Mouse (Mus musculus): ENCODE data around the gene Hist1h2bb. TPM values are rescaled to one million over a fixed set of nuclear protein-coding genes. Genes with fewer than 3 reads are reported as not detected.
A peak's percentile ranks its signal among the peaks of the same experiment; 100 is the strongest.
"Not testable (repeated sequence)": the region's sequence is repeated elsewhere in the genome, so short reads cannot be mapped to it uniquely, and the experiment has no call there.

The Hist1h2bb gene
- polyA plus RNA-seq, 1 experiment = 7.4 TPM

- no peak for TF ChIP-seq GATA1 (IDR thresholded peaks at IDR 0.05; ENCODE audit: borderline replicate concordance, low read length)
- TF ChIP-seq FLI1 (IDR thresholded peaks at IDR 0.05; ENCODE audit: low read length) = no peak
- Histone ChIP-seq H3K4me1 (peaks cover 66% of the 10 kb centered on the region), H3K4me3 (replicated peaks) (peak within 1 kb of the TSS; percentile 89), H3K36me3 (replicated peaks; ENCODE audit: low read length) (no peaks in the 10 kb centered on the region), H3K27me3 (replicated peaks) (no peaks in the 10 kb centered on the region), H3K9me3 (no peaks in the 10 kb centered on the region)
These were observed 17.2 kb downstream of the Hist1h2bb start, which contains the start of gene Hist1h1a for GRCm38 (mm10) chr13:23763586-23764323. TSS of gene Hist1h1a (plus strand) at chr13:23763666.

- Histone ChIP-seq H3K4me3 (replicated peaks) (peak overlapping the region; percentile 89), H3K36me3 (replicated peaks; ENCODE audit: low read length) (no peaks in the 10 kb centered on the region), H3K9me3 (no peaks in the 10 kb centered on the region), H3K27me3 (replicated peaks) (no peaks in the 10 kb centered on the region), H3K4me1 (peaks cover 63% of the 10 kb centered on the region)
- no peak for TF ChIP-seq FLI1 (IDR thresholded peaks at IDR 0.05; ENCODE audit: low read length)
- no peak for TF ChIP-seq GATA1 (IDR thresholded peaks at IDR 0.05; ENCODE audit: borderline replicate concordance, low read length)
These were observed 18.0 kb downstream of the Hist1h2bb start for GRCm38 (mm10) chr13:23764324-23765171.

GRCm38 (mm10) chr13:23765172-23765513, 18.6 kb downstream of the Hist1h2bb start:
- H3K4me1 ChIP-seq = peaks cover 60% of the 10 kb centered on the region
- TF ChIP-seq FLI1 (IDR thresholded peaks at IDR 0.05; ENCODE audit: low read length) (no peak), GATA1 (IDR thresholded peaks at IDR 0.05; ENCODE audit: borderline replicate concordance, low read length) (no peak)
- no peaks in the 10 kb centered on the region for H3K9me3 ChIP-seq
- H3K36me3 ChIP-seq (replicated peaks; ENCODE audit: low read length) = no peaks in the 10 kb centered on the region
- no peak overlapping the region for H3K4me3 ChIP-seq (replicated peaks)
- no peaks in the 10 kb centered on the region for H3K27me3 ChIP-seq (replicated peaks)

- no peak for TF ChIP-seq FLI1 (IDR thresholded peaks at IDR 0.05; ENCODE audit: low read length)
- Histone ChIP-seq H3K36me3 (replicated peaks; ENCODE audit: low read length) (no peaks in the 10 kb centered on the region), H3K27me3 (replicated peaks) (no peaks in the 10 kb centered on the region), H3K4me1 (peaks cover 54% of the 10 kb centered on the region), H3K4me3 (replicated peaks) (no peak overlapping the region), H3K9me3 (no peaks in the 10 kb centered on the region)
These were observed 20.2 kb downstream of the Hist1h2bb start for GRCm38 (mm10) chr13:23766772-23767171.

GRCm38 (mm10) chr13:23768834-23769397, 22.4 kb downstream of the Hist1h2bb start:
- Histone ChIP-seq H3K9me3 (no peaks in the 10 kb centered on the region), H3K4me1 (peaks cover 36% of the 10 kb centered on the region), H3K4me3 (replicated peaks) (peak overlapping the region; percentile 8), H3K27me3 (replicated peaks) (no peaks in the 10 kb centered on the region), H3K36me3 (replicated peaks; ENCODE audit: low read length) (no peaks in the 10 kb centered on the region)
- no peak for TF ChIP-seq GATA1 (IDR thresholded peaks at IDR 0.05; ENCODE audit: borderline replicate concordance, low read length)

GRCm38 (mm10) chr13:23769613-23770012, 23.1 kb downstream of the Hist1h2bb start, which contains the start of gene Trim38:
TSS of gene Trim38 (plus strand) at chr13:23769913.
- peak within 1 kb of the TSS; percentile 8 for H3K4me3 ChIP-seq (replicated peaks)
- not testable (repeated sequence) for H3K9me3 ChIP-seq; H3K36me3 ChIP-seq (replicated peaks; ENCODE audit: low read length); H3K27me3 ChIP-seq (replicated peaks)
- H3K4me1 ChIP-seq = peaks cover 29% of the 10 kb centered on the region

- no peak for TF ChIP-seq FLI1 (IDR thresholded peaks at IDR 0.05; ENCODE audit: low read length)
- no peak for TF ChIP-seq GATA1 (IDR thresholded peaks at IDR 0.05; ENCODE audit: borderline replicate concordance, low read length)
- peaks cover 22% of the 10 kb centered on the region for H3K4me1 ChIP-seq
- H3K9me3 ChIP-seq = no peaks in the 10 kb centered on the region
- no peaks in the 10 kb centered on the region for H3K27me3 ChIP-seq (replicated peaks)
- no peaks in the 10 kb centered on the region for H3K36me3 ChIP-seq (replicated peaks; ENCODE audit: low read length)
- H3K4me3 ChIP-seq (replicated peaks) = no peak overlapping the region
These were observed 26.2 kb downstream of the Hist1h2bb start for GRCm38 (mm10) chr13:23772561-23773313.

GRCm38 (mm10) chr13:23778339-23778738, 31.8 kb downstream of the Hist1h2bb start:
- peaks cover 14% of the 10 kb centered on the region for H3K4me1 ChIP-seq
- no peaks in the 10 kb centered on the region for H3K36me3 ChIP-seq (replicated peaks; ENCODE audit: low read length)
- H3K27me3 ChIP-seq (replicated peaks) = peaks cover 4% of the 10 kb centered on the region
- H3K9me3 ChIP-seq = no peaks in the 10 kb centered on the region
- TF ChIP-seq GATA1 (IDR thresholded peaks at IDR 0.05; ENCODE audit: borderline replicate concordance, low read length) (no peak), FLI1 (IDR thresholded peaks at IDR 0.05; ENCODE audit: low read length) (no peak)
- no peak overlapping the region for H3K4me3 ChIP-seq (replicated peaks)

- no peaks in the 10 kb centered on the region for H3K36me3 ChIP-seq (replicated peaks; ENCODE audit: low read length)
- no peak overlapping the region for H3K4me3 ChIP-seq (replicated peaks)
- TF ChIP-seq FLI1 (IDR thresholded peaks at IDR 0.05; ENCODE audit: low read length) (no peak), GATA1 (IDR thresholded peaks at IDR 0.05; ENCODE audit: borderline replicate concordance, low read length) (no peak)
- peaks cover 4% of the 10 kb centered on the region for H3K27me3 ChIP-seq (replicated peaks)
- H3K4me1 ChIP-seq = peaks cover 14% of the 10 kb centered on the region
- no peaks in the 10 kb centered on the region for H3K9me3 ChIP-seq
These were observed 32.5 kb downstream of the Hist1h2bb start for GRCm38 (mm10) chr13:23779025-23779424.

Data from megakaryocyte, embryonic 14.5 days (primary cell).